Mouse (Mus musculus) kidney, adult 9 months (tissue): ENCODE results near the gene Slc38a11.

Experiments
- DNase-seq: peaks from one replicate; pipeline ENCODE4 v3.0.0; 2022

Gene Slc38a11

DNA sequence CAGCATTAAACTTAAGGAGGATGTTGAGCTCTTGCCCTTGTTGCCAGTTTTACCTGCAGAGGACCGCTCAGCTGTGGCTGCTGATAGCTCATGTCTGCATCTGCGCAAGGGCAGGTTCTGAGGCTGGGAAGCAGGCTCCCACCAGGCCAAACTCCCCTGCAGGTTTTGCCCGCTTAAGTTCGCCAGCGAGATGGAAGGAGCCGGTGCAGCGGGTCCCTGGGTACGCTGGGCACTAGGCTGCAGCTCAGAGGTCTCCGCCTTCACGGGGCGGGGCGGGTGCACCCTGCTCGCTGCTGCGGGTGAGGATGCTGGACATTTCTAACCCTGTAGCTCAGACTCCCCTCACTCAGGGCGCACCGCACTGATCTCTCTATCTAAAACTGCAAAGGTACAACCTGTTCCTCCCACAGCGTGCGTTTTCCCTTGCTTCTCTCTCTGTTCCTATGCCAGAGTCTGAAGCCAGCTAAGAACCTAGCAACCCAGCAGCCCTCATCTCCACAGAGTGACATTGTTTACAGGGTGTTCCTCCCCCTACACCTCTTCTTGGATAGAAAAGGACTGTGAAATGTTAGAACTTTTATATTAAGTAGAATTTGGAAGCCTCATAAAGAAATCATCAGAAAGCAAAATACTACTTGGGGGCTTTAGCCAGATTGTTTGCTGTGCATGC lies at the start of gene Slc38a11:
Gene Slc38a11 (minus strand): TSS at position 207 of the 670 bp plus-strand sequence.
- DNase-seq: no peak

DNA sequence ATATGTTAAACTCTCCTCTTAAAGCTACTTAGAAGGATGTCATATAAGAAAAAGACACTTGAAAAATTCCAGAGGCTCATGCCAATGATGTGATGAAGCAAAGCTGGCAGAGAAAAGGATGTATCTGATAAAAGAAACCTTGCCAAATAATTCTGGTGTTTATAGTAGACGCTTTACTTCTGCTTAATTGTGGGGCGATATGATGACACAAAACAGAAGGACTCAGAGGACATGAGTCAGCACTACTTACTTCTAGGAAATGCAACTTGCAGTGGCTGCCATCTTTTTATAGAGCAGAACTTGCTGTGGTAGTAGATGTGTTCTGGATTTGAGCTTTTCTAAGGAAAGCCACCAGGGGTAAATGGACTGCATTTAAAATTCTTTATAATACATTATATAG lies 43.3 kb upstream of the Slc38a11 start:
- DNase-seq: no peak

DNA sequence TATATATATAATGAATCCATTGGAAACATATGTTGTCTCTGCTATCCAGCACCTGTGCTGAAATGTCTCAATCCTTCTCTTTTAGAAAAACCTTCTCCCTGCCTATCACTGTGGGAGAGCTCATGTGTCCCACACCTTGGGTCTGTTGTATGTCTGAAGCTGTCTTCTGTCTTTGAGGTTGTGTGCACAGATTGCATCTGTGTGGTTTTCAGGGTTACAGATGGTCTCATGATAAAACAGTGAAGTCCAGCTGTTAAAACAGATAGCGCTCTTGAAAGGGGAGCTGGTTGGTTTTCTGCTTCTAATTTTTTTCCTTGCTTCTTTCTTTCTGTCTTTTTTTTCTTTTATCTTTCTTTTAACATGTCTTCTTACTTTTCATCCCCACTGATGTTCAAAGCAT lies 41.6 kb upstream of the Slc38a11 start:
- DNase-seq: no peak

DNA sequence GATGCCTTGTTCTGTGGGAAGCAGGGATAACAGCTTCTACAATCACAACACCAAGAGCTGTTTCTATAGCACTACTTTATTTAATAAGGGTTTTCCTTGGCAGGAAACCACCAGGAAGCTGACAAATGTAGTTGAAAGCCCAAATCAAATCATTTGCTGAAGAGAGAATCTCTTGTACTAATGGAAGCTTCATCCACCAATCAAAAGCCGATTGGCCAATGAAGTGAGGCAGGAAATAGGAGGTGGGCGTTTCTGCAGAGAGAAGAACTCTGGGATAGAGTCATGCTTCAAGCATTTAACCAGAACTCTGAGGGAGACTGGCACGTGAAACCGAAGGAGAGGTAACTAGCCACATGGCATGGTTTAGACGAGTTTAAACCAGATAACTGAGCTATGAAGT lies 38.2 kb upstream of the Slc38a11 start:
- no peak for DNase-seq

DNA sequence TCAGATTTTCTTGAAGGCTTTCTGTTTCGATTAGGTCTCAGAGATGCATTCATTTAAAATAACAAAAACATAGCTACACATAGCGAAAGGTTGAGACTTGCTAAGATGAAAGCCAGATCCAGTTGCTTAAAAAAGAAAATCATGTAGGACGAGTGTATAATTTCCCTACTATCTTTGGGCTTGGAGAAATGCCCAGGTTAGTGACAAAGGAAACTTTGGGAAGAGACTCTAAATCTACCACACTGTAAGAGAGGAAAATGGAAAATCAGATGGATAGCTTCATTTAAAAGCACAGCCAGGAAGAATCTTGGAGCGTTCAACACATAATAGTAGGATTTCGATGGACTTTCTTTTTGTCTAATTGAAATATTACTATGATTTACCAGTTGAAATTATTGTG lies 36.1 kb upstream of the Slc38a11 start:
- DNase-seq: no peak

DNA sequence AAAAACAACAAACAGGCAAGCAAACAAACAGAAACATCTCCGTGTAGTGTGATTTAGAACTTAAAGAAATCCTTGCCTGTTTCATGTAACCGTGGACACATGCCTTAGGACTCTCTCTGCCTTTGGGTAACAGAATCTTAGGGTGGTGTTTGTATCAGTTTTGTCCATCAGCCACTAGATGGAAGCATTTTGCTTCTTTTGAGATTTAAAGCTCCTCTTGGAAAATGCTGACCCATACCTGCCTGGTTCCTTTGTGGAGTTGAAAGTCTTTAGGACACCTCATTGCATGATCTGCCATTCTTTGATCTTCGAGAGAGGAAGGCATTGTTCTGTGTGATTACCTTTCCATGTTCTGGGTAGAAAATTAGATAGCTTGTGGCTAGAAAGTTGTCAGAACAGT lies 32.3 kb upstream of the Slc38a11 start:
- peak; percentile 34 for DNase-seq

DNA sequence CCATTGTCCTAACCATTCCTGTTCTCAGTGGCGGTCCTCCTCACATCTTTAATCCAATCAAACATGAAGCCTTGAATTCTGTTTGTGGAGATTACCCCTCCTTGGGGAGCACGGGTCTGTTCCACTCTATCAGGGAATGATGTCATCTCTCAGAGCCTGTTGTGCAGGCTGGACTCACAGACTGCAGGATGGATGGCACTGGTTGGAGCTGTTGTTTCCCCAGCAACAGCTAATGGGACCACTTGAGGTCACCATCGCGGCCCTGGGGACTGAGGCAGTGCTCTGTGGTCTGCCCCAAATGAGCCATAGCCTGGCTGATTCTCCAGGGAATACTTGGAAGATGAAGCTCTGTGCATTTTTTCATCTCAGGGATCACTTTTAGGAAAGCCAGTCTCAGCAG lies 29.2 kb upstream of the Slc38a11 start:
- no peak for DNase-seq

DNA sequence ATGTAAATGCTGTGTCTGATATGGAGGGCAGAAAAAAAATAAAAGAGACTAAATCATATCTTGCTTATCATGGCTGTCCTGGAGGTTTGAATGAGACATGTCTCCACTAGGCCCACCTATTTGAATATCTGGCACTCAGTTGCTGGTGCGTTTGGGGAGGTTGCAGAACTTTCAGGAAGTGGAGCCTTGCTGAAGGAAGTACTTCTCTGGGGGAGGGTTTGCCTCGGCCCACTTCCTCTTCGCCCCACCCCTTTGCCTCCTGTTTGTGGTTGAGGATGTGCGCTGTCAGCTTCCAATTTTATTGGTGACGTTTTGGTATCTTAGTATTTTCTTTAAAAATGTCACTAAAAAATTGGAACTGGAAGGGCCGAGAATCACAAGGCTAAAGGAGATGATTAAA lies 27.5 kb upstream of the Slc38a11 start:
- DNase-seq: no peak

DNA sequence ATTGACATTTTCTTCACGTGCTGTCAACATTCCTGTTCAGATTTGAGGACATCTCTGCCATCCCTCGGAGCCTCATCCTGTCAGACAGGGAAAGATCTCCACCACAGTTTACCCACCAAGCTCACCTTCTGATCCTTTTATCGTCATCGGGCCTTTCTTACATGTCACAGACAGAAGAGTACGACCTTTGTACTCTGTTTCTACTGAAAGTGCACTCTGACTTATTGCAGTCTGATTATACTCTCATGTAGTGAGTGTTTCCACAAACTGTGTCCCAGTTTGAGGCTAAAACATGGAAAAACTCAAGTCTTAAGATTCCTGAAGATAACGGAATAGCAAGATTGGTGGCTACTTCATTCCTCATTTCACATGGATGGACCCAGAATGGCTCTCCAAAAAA lies 21.0 kb upstream of the Slc38a11 start:
- DNase-seq: no peak

DNA sequence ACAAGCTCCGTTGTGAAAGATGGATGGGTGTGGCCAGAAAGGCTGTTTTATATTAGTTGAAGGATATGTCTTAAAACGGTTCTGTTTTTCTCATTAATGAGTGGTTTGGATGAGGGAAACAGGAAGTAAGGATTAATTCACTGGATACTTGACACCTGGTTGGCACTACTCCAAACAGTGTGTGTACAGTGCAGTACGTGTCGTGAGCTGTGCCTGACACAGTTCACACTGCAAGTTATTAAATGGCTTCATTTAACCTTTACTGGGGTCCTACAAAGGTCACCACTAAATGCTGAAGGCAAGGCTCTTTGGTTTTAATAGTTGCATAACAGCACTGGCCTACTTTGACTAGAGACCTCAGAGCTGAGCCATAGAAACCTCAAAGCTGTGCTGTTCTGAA lies 18.7 kb upstream of the Slc38a11 start:
- no peak for DNase-seq

DNA sequence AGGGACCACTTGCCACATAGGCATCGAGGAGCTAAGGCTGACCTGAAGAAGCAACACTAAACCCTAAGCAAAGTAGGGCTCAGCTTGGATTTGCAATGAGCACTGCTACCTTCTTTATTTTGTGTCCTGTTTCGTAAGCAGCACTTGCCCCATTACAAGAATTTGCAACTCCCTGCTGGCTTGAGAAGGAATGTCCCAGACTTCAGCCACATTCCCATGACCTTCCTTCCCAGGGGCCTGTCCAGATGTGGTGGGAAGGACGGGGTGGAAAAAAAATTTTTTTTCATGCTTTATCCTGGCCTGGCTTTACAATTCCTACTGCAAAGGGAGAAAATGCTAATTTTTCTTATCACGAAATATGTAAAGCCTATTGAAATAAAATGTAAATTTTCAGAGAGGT lies 14.6 kb upstream of the Slc38a11 start:
- no peak for DNase-seq

DNA sequence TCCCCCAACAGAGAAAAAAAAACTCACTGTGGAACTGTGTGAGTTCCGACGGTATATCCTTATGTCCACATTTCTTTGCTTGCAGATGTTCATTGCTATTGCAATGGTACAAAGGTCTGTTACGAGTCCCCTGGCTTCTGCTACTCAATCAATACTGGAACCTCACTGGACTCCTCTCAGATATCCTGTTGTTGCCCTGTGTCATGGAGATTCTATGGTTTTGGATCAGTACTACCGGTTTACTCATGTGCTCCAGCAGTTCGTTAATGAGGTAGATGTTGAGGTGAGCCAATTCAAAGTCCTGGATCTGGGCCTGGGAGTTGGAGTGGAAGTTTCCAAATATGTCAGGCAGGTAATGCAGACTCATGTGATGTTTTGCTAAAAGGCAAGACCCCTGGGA lies 10.6 kb upstream of the Slc38a11 start:
- DNase-seq: no peak

DNA sequence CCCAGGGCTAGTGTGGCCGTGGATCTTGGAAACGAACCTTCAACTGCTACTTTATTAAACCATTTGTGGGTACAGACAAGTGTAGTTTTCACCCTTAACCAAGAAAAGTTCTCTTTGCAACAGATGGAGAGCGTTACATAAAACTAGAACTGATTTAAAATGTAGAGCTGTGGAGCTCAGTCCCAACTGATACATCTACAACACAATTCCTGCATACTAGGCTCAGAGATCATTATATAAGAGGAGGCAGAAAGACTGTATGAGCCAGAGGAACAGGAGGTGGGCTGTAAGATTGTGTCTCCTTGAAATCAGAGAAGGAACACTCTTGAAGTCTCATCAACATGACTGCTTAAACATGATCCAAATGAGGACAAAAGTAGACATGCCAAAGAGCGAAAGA lies 9.2 kb upstream of the Slc38a11 start:
- no peak for DNase-seq

DNA sequence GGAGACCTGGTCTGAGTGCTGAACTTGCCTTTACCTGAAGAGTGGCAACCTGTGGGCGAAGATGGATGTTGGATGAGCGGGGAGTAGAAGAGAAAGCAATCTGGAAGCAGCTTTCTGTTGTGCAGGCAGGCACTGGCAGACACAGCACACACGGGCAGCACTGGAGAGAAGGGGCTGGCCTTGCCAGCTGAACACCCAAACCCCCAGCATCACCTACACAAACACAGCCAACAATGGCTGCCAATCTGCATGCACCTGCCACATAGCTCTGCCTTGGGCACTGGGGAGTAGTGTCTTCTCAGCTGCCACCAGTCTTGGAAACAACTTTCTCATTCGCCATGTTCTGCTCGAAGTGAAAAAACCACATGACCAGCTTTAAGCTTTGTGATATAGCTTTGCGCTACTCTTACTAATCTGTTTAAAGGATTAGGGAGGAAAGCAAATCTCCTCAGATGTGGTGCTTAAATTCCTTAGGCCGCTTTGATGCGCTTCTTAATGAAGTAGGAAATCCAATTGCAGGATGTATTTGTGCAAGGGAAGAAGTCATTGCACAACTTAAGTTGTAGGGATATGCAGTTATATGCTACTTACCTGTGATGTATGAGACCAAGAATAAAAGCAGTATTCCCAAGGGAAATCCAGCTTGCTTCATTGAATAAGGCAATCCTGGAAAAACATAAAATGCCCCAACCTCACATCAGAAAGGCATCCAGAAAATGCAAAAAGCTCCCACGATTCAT lies 2.9 kb downstream of the Slc38a11 start:
- no peak for DNase-seq

DNA sequence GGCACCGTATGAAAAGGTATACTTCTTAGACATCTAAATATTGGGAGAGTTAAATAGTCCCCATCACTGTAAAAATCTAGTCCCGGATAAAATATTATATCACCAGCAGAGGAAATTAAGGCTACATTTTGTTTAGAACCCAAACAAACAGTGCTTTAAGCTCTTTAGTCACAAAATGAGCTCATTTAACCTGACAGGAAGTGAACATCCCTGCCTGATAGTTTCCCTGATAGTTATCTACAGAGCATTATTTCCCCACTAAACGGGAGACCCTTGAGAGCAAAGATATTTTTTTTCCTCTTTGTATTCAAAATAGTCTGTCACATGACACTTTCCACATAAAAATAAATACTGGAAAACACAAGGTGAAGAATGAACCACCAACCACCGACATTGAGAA lies 16.5 kb downstream of the Slc38a11 start:
- no peak for DNase-seq

DNA sequence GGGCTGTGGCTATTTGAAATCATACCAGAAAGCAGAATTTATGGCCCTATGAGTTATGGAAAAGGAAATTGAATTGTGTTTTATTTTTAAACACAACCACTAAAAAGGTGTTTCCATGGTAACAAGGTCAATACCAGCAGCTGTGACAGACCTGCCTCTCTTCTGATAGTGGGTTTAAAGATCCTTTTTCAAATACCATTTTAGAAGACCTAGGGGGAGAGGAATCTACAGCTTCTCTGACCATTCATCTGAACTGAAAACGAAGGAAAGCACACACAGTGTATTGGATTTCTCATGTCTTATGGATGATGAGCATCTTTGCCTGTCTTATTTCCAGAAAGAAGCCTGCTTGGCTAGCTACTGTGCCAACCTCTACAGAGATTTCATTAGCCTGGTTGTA lies 16.9 kb downstream of the Slc38a11 start:
- DNase-seq: no peak

DNA sequence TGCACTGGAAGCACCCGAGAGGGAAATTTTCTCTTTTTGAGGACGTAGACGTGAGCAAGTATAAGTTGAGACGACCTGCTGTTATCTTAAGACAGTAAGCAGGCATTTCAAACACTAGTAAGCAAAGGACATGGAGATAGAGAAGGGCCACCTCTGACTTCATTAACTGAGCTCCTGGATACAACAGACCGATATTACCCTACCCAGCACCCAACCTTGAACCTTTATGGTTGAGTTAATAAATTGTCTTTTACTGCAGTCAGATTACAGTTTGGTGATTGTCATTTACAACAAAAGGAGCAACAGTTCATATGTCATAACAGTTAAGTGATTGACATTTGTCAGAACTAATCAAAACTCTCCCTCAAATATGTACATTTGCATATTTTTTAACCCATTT lies 17.8 kb downstream of the Slc38a11 start:
- DNase-seq: no peak

DNA sequence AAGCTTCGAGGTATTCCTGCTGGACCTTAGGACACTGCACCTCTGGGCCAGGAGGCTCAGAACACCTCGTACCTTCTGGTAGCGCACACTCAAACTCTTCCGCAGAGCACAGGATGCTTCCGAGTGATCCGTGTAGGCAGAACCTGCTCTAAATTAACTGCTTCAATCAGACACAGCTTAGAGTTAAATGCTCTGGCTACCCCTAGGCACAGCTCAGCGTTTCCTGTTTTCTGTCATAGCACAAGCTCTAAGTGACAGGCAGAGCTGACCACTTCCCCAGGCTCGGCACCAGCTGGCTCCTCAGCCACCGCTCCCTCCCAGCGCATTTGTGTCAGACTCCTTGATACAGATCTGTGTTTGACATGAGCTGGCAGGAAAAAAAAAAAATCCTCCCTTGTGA lies 21.8 kb downstream of the Slc38a11 start:
- DNase-seq: no peak

DNA sequence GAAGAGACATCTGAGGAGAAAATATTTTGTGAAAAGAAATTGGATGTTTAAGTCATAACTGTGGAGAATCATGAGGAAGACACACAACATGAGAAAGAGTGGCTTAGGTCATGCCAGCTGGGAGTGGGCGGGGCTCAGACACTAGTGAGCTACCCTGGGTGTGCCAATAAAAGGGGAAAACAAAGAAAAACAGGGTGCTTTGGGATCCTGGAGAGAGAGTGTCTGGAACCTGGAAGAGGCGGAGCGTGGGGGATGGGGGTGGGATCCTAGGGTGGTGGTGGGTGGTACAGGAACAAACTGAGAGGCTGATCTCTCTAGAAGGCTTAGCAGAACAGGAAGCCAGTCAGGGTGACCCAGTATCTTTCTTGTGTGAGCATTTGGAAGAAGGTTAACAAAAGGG lies 23.0 kb downstream of the Slc38a11 start:
- no peak for DNase-seq

DNA sequence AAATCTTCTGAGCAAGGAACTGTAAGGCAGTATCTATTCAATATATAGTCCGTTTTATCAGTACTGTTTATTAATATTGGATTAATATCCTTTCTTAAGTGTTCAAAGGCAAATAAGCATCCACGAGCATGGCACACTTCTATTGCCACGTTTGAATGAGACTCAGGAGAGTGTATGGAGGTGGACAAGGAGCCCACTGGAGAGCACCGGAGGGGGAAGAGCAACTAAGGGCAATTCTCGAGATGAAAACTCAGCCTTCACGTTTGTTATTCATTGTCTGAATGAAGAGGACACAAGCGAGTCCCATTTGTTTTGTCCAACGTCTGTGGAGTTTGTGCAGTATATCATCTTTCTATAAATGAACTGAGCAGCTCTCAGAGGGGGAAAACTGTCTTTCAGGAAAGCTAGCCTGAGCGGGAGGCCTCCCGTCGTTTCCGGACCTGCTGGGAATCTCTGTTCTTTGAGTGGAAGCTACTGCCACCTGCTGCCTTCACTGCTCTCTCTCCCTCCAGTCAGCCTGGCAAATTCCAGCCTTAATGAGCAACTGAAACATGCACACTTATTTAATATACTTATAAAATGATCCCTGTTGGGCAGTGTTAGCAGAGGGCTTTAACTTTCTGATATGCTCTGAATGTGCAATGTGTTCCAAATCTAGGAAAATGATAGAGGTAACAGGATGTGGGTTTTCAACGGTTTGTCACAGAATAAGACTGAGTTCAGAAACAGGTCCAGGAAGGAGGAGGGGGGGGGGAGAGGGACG lies 26.3 kb downstream of the Slc38a11 start:
- DNase-seq: peak; percentile 70

DNA sequence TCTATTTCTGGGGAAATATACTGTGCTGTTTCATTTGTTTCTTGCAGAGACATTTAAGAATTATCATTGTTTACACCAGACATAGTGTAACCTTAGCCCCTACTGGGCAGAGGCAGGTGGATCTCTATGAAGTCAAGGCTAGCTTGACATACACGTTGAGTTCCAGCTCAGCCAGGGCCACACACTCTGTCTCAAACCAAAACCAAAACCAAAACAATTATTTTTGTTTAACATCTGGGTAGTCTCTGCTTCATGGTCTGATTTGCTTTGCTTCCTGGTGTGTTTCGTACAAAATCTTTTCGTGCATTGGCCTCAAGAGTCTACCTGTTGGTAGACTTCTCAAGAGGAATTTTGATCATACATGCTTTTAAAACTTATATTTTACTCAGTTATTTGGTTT lies 27.2 kb downstream of the Slc38a11 start:
- no peak for DNase-seq

DNA sequence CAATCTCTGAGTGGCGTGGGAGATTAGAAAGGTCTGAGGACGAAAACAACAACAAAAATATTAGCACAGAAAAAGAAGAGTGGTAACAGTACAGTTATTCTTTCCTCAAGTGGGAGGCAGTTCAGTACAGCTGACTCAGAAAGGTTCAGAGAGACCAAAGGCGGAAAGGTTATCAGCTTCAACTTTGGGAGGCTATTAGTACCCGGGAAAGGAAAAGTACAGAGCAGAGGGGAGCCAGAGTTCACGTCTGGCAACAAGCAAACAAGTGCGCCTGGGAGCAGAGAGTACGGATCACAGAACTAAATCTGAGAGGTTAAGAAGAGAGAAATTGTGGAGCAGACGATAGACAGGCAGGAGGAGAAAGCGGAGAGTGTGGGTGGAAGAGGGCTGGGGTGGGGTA lies 29.7 kb downstream of the Slc38a11 start:
- DNase-seq: no peak

DNA sequence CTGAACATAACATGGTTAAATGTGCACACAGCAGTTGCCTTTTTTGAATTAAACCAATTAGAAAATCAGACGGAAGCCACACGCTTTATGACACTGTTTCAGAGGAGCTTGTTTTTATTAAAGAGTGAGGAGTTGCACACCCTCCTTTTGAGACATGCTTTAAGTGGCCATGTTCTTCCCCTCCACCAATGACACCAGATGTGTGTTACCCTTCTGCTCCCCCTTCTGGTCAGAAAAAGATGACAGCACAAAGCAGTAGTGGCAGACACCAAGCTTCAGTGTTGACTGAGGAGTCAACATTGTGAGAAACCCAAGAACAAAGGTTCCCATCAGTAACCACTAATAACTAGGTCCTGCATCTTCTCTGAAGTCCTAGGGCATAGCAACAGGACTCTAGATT lies 32.5 kb downstream of the Slc38a11 start:
- DNase-seq: peak; percentile 84
